Mouse (Mus musculus): Measurements from ENCODE around the gene Tm6sf1.
"Not testable (repeated sequence)": the region's sequence is repeated elsewhere in the genome, so short reads cannot be mapped to it uniquely, and the experiment has no call there.

GRCm38 (mm10) chr7:81837771-81838170 is 21.0 kb upstream of the Tm6sf1 start:
- TF ChIP-seq CTCF (IDR thresholded peaks at IDR 0.05; ENCODE audit: borderline replicate concordance, insufficient read depth, low read length); POLR2A (IDR thresholded peaks at IDR 0.05; ENCODE audit: low read depth, low read length): not testable (repeated sequence)
